Mouse (Mus musculus): ENCODE measurements around the gene Cox11.

GRCm38 (mm10) chr11:90637440-90638311, at the start of gene Cox11, which contains the start of gene Stxbp4:
- TF ChIP-seq POLR2A (IDR thresholded peaks at IDR 0.05; ENCODE audit: insufficient read depth, low read depth, low read length) (peak; percentile 93), CTCF (IDR thresholded peaks at IDR 0.05; ENCODE audit: insufficient read depth, low read depth, low read length) (peak; percentile 61)
